Mouse (Mus musculus) urinary bladder, adult 18-20 months (tissue): ENCODE measurements around the gene Rps6kb2.

Source experiments
- DNase-seq, 2 experiments: peaks; one replicate each; pipeline ENCODE4 v3.0.0; 2022; ENCODE audit warnings: low spot score in 2 of 2, mixed read lengths in 2 of 2

The Rps6kb2 gene

GRCm38 (mm10) chr19:4120496-4120895, 42.7 kb downstream of the Rps6kb2 start:
- no peak for DNase-seq

DNA sequence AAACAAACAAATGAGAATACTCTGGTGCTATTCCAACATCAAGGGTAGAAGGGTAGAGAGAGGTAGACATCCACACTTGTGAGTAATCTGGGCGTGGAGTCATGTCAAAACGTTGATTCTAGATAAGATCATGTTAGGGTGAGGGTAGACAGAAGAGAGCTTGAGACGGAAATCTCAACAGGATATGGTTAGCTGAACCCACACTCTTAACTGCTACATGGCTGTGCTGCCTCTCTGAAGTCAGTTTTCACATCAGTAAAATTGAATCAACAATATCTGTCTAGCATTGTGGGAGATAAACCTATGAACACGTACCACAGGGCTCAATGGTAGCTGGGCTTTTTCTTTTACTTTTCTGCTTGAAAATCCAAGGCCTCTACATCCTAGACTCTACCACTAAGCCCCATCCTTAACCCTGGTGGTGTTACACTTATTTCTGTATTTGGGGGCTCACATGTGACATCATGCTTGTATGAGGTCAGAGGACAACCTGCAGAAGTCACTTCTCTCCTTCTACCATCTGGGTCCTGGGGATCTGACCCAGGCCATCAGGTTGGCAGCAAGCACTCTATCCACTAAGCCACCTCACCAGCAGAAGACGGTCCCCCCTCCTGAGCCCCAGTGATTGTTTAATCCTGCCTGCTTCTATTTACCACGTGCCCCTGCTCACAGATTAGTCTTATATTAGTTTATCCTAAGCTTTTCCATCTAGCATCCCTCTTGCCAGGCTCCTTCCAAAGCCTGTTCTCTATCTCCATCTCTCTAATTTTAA, 43.3 kb downstream of the Rps6kb2 start:
- no peak for DNase-seq

DNA sequence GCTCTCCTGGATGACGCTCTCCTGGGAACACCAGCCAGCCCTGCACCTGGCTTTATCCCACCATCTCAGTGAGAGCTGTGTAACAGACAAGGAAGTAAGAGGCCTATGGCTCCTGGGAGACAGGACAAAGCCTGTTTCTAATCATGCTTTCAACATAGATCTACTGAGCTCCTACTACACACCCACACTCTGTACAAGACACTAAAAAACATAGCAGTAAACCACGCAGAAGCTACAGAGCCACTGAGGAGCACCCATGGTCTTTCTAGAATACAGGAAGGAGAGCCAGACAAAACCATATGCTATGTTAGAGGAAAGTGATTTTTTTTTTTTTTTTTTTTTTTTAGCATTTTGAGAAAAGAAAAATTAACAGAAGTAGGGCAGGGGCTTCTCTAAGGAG, 44.8 kb downstream of the Rps6kb2 start:
- no peak for DNase-seq

GRCm38 (mm10) chr19:4117006-4117405, 46.1 kb downstream of the Rps6kb2 start:
- DNase-seq = no peak

DNA sequence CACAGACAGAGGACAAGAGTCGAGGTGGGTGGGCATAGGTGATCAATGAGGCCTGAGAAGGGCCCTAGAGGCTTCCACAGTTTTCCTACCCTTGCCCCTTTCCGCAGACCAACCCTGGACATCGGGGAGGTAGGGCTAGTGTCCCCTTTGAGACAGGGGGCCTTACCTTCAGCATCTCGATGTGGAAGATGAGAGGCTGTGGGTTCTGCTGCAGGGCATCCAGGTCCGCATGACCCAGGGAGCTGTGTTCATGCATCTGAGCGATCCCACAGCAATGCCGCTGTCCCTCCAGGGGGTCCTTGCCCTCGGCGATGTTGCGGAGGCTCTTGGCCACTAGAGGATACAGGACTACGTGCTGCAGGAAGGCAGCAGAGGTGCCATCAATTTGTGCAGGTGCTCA, 47.3 kb downstream of the Rps6kb2 start:
- DNase-seq = no peak

DNA sequence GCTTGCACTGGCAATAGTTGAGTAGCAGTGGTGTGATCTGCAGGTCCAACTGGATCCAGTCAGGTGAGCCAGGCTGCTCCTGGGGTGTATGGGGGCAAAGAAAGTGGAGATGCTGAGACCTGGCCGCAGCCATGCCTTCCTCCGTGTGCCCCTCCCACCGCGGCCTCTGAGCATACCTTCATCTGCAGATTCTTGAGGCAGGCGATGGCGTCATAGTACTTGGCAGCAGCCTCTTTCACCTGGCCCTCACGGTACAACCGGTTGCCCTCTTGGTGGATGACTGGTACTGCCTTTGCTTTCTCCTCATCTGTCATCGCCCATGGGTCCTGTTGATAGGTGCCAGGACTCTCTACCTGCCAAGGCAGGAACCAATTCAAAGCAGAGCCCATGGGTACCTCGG, 48.0 kb downstream of the Rps6kb2 start:
- no peak for DNase-seq

- DNase-seq = no peak
These were observed 48.6 kb downstream of the Rps6kb2 start for GRCm38 (mm10) chr19:4114551-4114950.

GRCm38 (mm10) chr19:4113806-4114230, 49.3 kb downstream of the Rps6kb2 start:
- no peak for DNase-seq

- peak; percentile 52 to 74 for DNase-seq
These were observed 49.9 kb downstream of the Rps6kb2 start for GRCm38 (mm10) chr19:4113186-4113805.

GRCm38 (mm10) chr19:4112063-4112960, 50.8 kb downstream of the Rps6kb2 start:
- no peak for DNase-seq

DNA sequence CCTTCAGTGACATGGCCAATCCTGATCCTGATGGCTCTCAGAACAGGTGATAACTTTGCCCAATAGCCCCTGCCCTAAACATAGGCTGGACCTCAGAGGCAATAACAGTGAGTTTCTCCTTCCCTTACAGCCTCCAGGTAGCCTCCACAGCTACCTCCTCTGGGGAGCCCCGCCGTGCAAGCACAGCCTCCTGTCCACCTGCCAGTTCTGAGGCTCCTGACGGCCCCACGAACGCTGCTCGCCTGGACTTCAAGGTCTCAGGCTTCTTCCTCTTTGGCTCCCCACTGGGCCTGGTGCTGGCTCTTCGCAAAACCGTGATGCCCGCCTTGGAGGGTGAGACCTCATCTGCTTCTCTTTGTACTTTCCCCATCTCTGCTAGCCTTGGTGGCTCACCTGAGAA, 54.6 kb downstream of the Rps6kb2 start:
- DNase-seq = no peak

DNA sequence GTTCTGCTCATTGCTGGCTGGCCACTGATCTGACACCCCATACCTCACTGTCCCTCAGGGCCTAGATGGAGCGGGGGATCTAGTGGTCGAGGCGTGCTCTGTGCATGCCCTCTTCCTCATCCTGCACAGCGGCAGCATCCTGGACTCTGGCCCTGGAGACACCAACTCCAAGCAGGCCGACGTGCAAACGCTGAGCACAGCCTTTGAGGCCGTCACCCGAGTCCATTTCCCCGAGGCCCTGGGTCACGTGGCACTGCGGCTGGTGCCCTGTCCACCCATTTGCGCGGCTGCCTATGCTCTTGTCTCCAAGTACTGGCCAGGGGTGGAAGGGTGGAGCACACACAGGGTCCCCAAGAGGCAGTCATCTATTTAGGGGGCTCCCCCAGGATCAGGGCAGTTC, 56.5 kb downstream of the Rps6kb2 start:
- DNase-seq = no peak

GRCm38 (mm10) chr19:4104675-4105194, 58.4 kb downstream of the Rps6kb2 start:
- DNase-seq = no peak
